Mouse (Mus musculus) heart, embryonic 12.5 days (tissue): Measurements from ENCODE around the gene Rgs1. TPM values are rescaled to one million over a fixed set of nuclear protein-coding genes. Genes with fewer than 3 reads are reported as not detected.

Experiments
- polyA plus RNA-seq: library from polyadenylated mRNA; unstranded; fragments of >200 nt; fragmentation: Nextera tagmentation; extraction: Ambion mirVana; gene quantifications from 2 replicates; pipeline ENCODE4 v1.2.1, GENCODE M21; 2016

Gene Rgs1
- polyA plus RNA-seq, 1 experiment from 2014 or later: 0.37 TPM

Other genes starting within 250 kb of the Rgs1 start
- 16.1 and 17.4 TPM in 2 replicates for gene Rgs2, start 245.1 kb downstream of the Rgs1 start, polyA plus RNA-seq
- not detected in 2 replicates for gene Rgs13, start 71.9 kb downstream of the Rgs1 start, polyA plus RNA-seq